Mouse (Mus musculus) thymus, postnatal 4 days (tissue): Measurements from ENCODE around the gene Zbtb49.

Experiments
- DNase-seq: peaks from one replicate; pipeline ENCODE4 v3.0.0; 2021

Zbtb49 gene

DNA sequence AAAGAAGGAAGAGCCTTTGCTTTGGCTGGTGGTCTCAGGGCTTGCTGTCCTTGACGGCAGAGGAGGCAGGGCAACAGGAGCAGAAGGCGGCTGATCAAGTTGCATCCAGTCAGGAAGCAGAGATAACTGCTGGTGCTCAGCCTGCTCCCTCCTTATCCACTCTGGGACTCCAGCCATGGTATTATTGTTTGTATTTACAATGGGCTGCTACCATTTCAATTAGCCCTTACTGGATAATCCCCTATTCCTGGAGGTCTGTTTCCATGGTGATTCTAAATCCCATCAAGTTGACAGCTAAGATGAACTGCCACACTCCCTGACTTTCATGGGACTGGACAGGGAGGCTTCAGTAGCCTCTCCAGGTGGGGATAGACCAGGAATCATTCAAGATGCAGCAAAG is 25.3 kb downstream of the Zbtb49 start:
- no peak for DNase-seq

GRCm38 (mm10) chr5:38190907-38191306 is 29.4 kb downstream of the Zbtb49 start:
- DNase-seq, result no peak

- no peak for DNase-seq
Observed at GRCm38 (mm10) chr5:38187006-38187405, 33.3 kb downstream of the Zbtb49 start.

GRCm38 (mm10) chr5:38184688-38185285 is 35.5 kb downstream of the Zbtb49 start:
- no peak for DNase-seq

- DNase-seq, result no peak
Observed at GRCm38 (mm10) chr5:38174256-38174912, 45.9 kb downstream of the Zbtb49 start.

GRCm38 (mm10) chr5:38173766-38174165 is 46.5 kb downstream of the Zbtb49 start:
- DNase-seq, result no peak

- no peak for DNase-seq
Observed at GRCm38 (mm10) chr5:38168497-38168896, 51.8 kb downstream of the Zbtb49 start.

- DNase-seq, result no peak
Observed at GRCm38 (mm10) chr5:38159634-38160413, 60.4 kb downstream of the Zbtb49 start, which contains the start of gene Nsg1. Gene Nsg1 (minus strand): TSS chr5:38159907.

DNA sequence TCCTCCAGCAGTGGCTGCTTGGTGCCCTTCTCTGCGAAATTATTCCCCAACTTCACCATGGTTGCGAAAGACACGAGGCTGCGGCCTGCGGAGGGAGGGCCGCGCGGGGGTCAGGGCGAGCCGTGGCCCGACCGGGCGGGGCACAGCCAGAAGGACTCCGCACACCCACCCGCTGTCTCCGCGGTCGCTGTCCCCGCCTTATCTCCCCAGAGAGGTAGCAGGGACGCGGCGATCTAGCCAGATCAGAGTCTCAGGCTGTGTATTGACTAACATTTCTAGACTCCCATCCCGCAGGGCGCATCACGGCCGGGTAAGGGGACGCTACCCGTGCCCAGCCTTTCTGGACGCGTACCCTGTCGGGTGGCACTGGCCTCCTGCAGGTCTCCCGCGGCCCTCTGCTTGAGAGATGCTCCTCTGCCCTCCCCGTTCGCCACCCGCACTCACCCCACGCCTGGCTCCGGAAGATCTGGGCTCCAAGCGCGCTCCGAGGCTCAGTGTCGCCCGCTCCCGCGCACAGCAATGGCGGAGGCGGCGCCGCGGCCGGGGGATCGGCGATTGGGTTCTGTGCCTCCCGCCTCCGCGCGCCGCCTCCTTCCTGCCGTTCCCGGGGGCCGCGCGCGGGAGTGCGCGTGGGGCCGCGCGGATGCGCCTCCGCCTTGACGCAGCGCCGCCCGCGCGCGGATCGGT is 61.2 kb downstream of the Zbtb49 start:
- peak; percentile 73 for DNase-seq

DNA sequence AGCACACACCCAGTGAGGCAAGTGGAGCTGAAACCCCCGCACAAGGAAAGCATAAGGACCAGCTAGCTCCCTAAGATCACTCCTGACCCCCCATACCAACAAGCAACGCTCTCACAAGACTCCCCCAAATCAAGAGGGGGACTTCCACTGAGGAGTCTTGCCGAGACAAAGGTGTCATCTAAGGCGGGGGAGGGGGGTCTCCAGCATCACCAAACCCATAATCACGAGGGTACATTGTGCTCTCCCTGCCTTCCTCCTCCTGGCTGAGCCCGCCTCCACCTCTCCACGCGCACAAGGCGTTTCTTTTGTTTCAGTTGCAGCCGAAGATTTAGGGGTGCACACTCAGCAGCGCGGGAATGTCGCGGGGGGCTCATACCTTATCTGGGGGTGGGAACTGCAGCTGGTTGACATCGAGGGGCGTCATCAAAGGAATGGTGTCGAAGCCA is 61.7 kb downstream of the Zbtb49 start:
- no peak for DNase-seq

DNA sequence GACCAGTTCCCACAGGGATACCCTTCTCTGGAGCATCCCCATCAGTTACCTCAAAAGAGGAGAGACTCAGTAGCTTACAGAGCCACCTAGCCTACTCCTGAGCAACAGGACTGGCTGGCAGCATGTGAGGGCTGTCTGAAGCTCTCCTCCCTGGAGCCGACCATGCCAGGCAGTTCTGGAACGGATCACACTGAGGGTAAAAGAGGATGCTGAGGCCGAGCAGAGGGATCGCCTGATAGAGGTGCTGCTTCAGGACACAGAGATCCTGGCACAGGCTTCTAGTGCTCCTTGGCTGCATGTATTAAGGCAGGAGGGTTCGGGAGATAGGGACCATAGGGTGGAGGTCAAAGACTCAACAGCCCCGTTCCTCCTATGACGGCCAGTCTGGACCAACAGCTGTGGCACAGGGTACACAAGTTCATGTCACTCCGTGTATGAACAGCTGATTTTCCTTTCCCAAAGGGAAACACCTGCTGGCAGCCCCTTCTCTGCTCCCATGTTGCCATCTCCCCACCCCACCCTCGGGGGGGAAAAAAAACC is 62.7 kb downstream of the Zbtb49 start:
- no peak for DNase-seq

DNA sequence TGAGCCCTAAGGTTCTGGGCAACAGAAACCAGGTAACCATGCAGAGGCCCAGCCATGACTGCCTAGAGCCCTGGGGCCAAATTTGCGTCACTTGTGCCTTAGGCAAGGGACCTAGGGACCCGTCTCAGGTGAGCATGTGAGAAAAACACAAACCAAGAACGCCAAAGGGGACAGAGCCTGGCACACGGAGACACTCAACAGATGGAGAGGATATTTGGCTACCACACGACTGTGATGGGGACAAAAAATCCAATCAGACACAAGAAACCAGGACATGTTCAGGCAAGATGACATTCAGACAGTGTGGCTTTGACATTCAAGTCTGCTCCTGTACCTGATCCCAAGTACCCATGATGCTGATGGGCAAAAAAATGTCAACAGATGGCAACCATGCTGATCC is 66.6 kb downstream of the Zbtb49 start:
- no peak for DNase-seq

GRCm38 (mm10) chr5:38152201-38153108 is 67.8 kb downstream of the Zbtb49 start:
- DNase-seq, result peak; percentile 15

- DNase-seq, result no peak
Observed at GRCm38 (mm10) chr5:38151264-38151663, 69.0 kb downstream of the Zbtb49 start.

GRCm38 (mm10) chr5:38146524-38146923 is 73.7 kb downstream of the Zbtb49 start:
- DNase-seq, result no peak

DNA sequence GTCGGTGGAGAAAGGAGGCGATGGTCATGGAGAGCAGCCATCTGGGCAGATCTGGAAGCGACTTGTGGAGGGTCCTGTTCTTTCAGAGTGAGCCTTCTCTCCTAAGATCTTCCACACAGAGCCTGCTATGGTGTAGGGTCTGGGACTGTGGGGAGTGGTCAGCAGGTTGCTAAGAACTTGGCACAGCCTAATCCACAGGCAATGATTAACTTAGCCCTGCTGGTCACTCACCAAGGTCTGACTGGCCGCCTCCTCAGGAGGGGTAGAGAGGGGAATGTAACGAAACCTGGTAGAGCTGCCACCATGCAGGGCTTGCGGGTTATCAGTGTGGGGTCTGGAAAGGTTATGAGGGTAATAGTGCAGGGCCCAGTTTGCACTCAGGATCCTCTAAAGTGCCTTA is 79.4 kb downstream of the Zbtb49 start:
- DNase-seq, result no peak
